Mouse (Mus musculus) central nervous system, embryonic 18 days (tissue): ENCODE data around the gene Fbxw24. TPM values are rescaled to one million over a fixed set of nuclear protein-coding genes. Genes with fewer than 3 reads are reported as not detected.

Experiments used
- polyA plus RNA-seq: library from polyadenylated mRNA; depleted of rRNA; stranded (reverse); fragments of >200 nt; gene quantifications from 2 replicates; pipeline ENCODE4 v1.2.3, GENCODE M21; 2012; rRNA removed

The Fbxw24 gene
- 0.04 and 0.05 TPM in 2 replicates for polyA plus RNA-seq

DNA sequence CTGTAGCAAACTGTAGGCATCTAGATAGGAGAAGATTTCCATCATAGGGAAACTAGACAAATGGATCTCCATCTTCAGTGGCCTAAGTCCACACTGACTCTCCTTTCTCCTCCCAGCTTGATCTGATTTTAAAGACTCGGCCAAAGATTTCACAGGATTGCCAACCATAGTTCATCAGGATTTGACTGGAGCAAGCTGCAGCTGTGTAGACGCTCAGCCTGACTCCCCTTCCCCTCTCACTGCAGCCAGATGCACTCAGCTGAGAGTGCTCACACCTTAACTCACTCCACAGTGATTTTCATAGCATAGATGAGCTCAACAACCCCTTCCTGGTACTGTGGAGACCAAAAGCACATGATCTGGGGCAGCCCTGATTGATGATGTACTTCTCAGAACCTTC is at the start of gene Fbxw24:
Gene Fbxw24 (minus strand): TSS at position 101 of the 400 bp plus-strand sequence.

GRCm38 (mm10) chr9:109664552-109664951 is 38.7 kb upstream of the Fbxw24 start, which contains the start of gene Fbxw25:
Fbxw25 (minus strand) TSS chr9:109664652.

DNA sequence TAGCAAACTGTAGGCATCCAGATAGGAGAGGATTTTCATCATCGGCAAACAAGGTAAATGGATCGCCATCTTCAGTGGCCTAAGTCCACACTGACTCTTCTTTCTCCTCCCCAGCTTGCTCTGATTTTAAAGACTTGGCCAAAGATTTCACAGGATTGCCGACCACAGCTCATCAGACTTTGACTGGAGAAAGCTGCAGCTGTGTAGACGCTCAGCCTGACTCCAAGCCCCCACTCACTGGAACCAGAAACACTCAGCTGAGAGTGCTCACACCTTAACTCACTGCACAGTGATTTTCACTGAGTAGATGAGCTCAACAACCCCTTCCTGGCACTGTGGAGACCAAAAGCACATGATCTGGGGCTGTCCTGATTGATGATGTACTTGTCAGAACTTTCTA is 57.7 kb downstream of the Fbxw24 start, which contains the start of gene Fbxw15:
Gene Fbxw15 (minus strand): TSS at position 101 of the 400 bp plus-strand sequence.

Other genes with a start within 250 kb of the Fbxw24 start
- gene Fbxw22, start 221.8 kb downstream of the Fbxw24 start, polyA plus RNA-seq = not detected in 2 replicates
- not detected in 2 replicates for gene Fbxw16, start 176.9 kb downstream of the Fbxw24 start, polyA plus RNA-seq
- not detected in 2 replicates for gene Fbxw19, start 130.2 kb downstream of the Fbxw24 start, polyA plus RNA-seq
- gene Fbxw15, start 57.8 kb downstream of the Fbxw24 start, polyA plus RNA-seq = 0.22 and 0.28 TPM in 2 replicates
- gene Fbxw25, start 38.6 kb upstream of the Fbxw24 start, polyA plus RNA-seq = 0.05 TPM in 1 of 2 replicates, not detected in the other
- gene Fbxw18, start 76.6 kb upstream of the Fbxw24 start, polyA plus RNA-seq = 0.03 TPM in 1 of 2 replicates, not detected in the other
- gene Fbxw26, start 120.0 kb upstream of the Fbxw24 start, polyA plus RNA-seq = 0.06 TPM in 1 of 2 replicates, not detected in the other
- gene Fbxw27, start 164.6 kb upstream of the Fbxw24 start, polyA plus RNA-seq = 0.24 TPM in 1 of 2 replicates, not detected in the other
- 0.14 and 0.16 TPM in 2 replicates for gene Spink8, start 186.2 kb upstream of the Fbxw24 start, polyA plus RNA-seq
- gene Nme6, start 206.7 kb upstream of the Fbxw24 start, polyA plus RNA-seq = 48.0 and 50.6 TPM in 2 replicates
- 0.66 TPM in 1 of 2 replicates, not detected in the other for gene Camp, start 223.6 kb upstream of the Fbxw24 start, polyA plus RNA-seq
- gene Cdc25a, start 249.5 kb upstream of the Fbxw24 start, polyA plus RNA-seq = 8.9 and 9.4 TPM in 2 replicates